In the genomic region with DNA sequence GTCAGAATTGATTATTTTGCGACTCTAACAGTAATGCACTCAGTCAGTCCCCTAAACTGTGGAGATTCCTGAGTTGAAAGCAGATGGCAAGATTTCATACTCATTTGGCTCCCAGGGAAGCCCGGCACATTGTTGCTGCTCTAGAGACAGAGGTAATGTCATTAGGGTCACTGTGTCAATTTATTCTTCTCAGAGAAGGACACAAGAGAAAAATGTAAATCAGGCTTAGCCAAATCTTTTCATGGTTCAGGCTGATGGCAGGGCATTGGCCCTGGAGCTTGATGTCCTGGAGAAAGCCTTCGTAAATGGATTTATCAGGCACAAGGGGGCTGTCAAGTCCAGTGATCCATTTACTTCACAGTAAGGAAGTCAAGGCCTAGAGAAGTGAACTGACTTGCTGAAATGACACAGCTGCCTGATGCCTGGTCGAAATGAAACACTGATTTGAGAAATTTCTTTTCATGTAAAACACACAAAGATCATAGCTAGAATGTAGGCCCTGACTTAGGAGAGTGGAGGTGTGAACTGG, we compare ENCODE assay signal across 11 mouse cellular contexts.
DNase-seq lines count a peak whose midpoint lies in the region; ATAC-seq lines count a peak whose summit lies in the region.
"Had no signal": no experiment of that assay in that cellular context is flagged by ENCODE, and none has a peak within 500 bp of the region (broad histone marks: within the 10 kb centered on the region; RNA-seq: fewer than 3 reads in every experiment).

No protein-coding gene starts in this region.

- H3K4me2 ChIP-seq in embryonic facial prominence, embryonic 14.5 days (ENCODE audit: low read depth, low read length): no peak overlapping the region
- H3K4me2 ChIP-seq in hindbrain, embryonic 15.5 days: peak overlapping the region; percentile 4; the same call in 1 of the 2 replicates
- H3K4me2 ChIP-seq in neural tube, embryonic 11.5 days (ENCODE audit: low read depth): no peak overlapping the region
- H3K4me2 ChIP-seq: embryonic facial prominence, embryonic 15.5 days; kidney, embryonic 15.5 days; liver, embryonic 13.5 days had no signal

- no peak overlapping the region for H3K9ac ChIP-seq in embryonic facial prominence, embryonic 14.5 days (ENCODE audit: low read depth, low read length)
- H3K9ac ChIP-seq in hindbrain, embryonic 15.5 days: no peak overlapping the region
- no peak overlapping the region for H3K9ac ChIP-seq in neural tube, embryonic 11.5 days (ENCODE audit: low read length)
- H3K9ac ChIP-seq: embryonic facial prominence, embryonic 15.5 days; kidney, embryonic 15.5 days; liver, embryonic 13.5 days had no signal

- no peaks in the 10 kb centered on the region for H3K36me3 ChIP-seq in embryonic facial prominence, embryonic 14.5 days (ENCODE audit: control insufficient read depth, insufficient read depth, low read length)
- H3K36me3 ChIP-seq in hindbrain, embryonic 15.5 days: no peaks in the 10 kb centered on the region
- no peaks in the 10 kb centered on the region for H3K36me3 ChIP-seq in neural tube, embryonic 11.5 days (ENCODE audit: control insufficient read depth, insufficient read depth, low read length)
- H3K36me3 ChIP-seq: embryonic facial prominence, embryonic 15.5 days; kidney, embryonic 15.5 days; liver, embryonic 13.5 days had no signal

- H3K27ac ChIP-seq in embryonic facial prominence, embryonic 14.5 days (replicated peaks; ENCODE audit: low read depth, low read length): no peak overlapping the region
- peak overlapping the region; percentile 70 for H3K27ac ChIP-seq in hindbrain, embryonic 15.5 days (replicated peaks)
- H3K27ac ChIP-seq in neural tube, embryonic 11.5 days (ENCODE audit: low read depth, low read length): peak overlapping the region; percentile 78
- H3K27ac ChIP-seq: embryonic facial prominence, embryonic 15.5 days; kidney, embryonic 15.5 days; liver, embryonic 13.5 days had no signal

- ATAC-seq in embryonic facial prominence, embryonic 14.5 days (ENCODE audit: low read depth): peak; percentile 31; the same call in 1 of the 2 replicates
- ATAC-seq in hindbrain, embryonic 15.5 days (ENCODE audit: low FRiP score, low read depth): peak; percentile 85
- ATAC-seq in neural tube, embryonic 11.5 days (ENCODE audit: insufficient read depth, low FRiP score, low TSS enrichment): peak; percentile 87

- peak; percentile 77 for DNase-seq in embryo, embryonic 11 days
- DNase-seq in embryonic facial prominence, embryonic 14.5 days (ENCODE audit: low spot score): peak; percentile 16
- peak; percentile 69 for DNase-seq in neural tube, embryonic 11.5 days (ENCODE audit: low spot score)
- no peak for DNase-seq in urinary bladder, postnatal 14 days (ENCODE audit: low spot score)
- no peak for DNase-seq in heart, adult 18-20 months
- no peak for DNase-seq in kidney, adult 9 months
- DNase-seq: gastrocnemius, postnatal 36 days; liver, embryonic 13.5 days had no signal

- H3K4me1 ChIP-seq in embryonic facial prominence, embryonic 14.5 days (ENCODE audit: control insufficient read depth, insufficient read depth, low read length): peaks cover 5% of the 10 kb centered on the region; the same call in 1 of the 2 replicates
- H3K4me1 ChIP-seq in hindbrain, embryonic 15.5 days (replicated peaks): peaks cover 26% of the 10 kb centered on the region
- peaks cover 7% of the 10 kb centered on the region for H3K4me1 ChIP-seq in neural tube, embryonic 11.5 days (ENCODE audit: control insufficient read depth, insufficient read depth, low read length)
- H3K4me1 ChIP-seq: embryonic facial prominence, embryonic 15.5 days; liver, embryonic 13.5 days had no signal

- H3K9me3 ChIP-seq in embryonic facial prominence, embryonic 14.5 days (ENCODE audit: control insufficient read depth, low read length): no peaks in the 10 kb centered on the region
- no peaks in the 10 kb centered on the region for H3K9me3 ChIP-seq in hindbrain, embryonic 15.5 days
- no peaks in the 10 kb centered on the region for H3K9me3 ChIP-seq in neural tube, embryonic 11.5 days (ENCODE audit: control insufficient read depth, low read length)
- H3K9me3 ChIP-seq: embryonic facial prominence, embryonic 15.5 days; kidney, embryonic 15.5 days; liver, embryonic 13.5 days had no signal

- no peaks in the 10 kb centered on the region for H3K27me3 ChIP-seq in embryonic facial prominence, embryonic 14.5 days (replicated peaks; ENCODE audit: control insufficient read depth, insufficient read depth, low read length)
- no peaks in the 10 kb centered on the region for H3K27me3 ChIP-seq in hindbrain, embryonic 15.5 days
- no peaks in the 10 kb centered on the region for H3K27me3 ChIP-seq in neural tube, embryonic 11.5 days (ENCODE audit: control insufficient read depth, insufficient read depth, low read length)
- H3K27me3 ChIP-seq: embryonic facial prominence, embryonic 15.5 days; kidney, embryonic 15.5 days; liver, embryonic 13.5 days had no signal

- H3K4me3 ChIP-seq in embryonic facial prominence, embryonic 14.5 days (ENCODE audit: low read depth, low read length): no peak overlapping the region
- no peak overlapping the region for H3K4me3 ChIP-seq in hindbrain, embryonic 15.5 days
- H3K4me3 ChIP-seq in neural tube, embryonic 11.5 days (ENCODE audit: low read depth, low read length): no peak overlapping the region
- H3K4me3 ChIP-seq: embryonic facial prominence, embryonic 15.5 days; kidney, embryonic 15.5 days; liver, embryonic 13.5 days had no signal

- 26% methylated on average over 4 of the region's 4 CpGs for WGBS in embryonic facial prominence, embryonic 14.5 days
- 4% methylated on average over 4 of the region's 4 CpGs for WGBS in hindbrain, embryonic 15.5 days
- 10% methylated on average over 4 of the region's 4 CpGs for WGBS in neural tube, embryonic 11.5 days

Comparison
In these comparisons a context has a peak if more than half of its experiments do, and no peak if none do; other contexts are left out.
1. DNase-seq: peak in embryo, embryonic 11 days (single experiment), embryonic facial prominence, embryonic 14.5 days (single experiment) and neural tube, embryonic 11.5 days (single experiment); none in urinary bladder, postnatal 14 days (single experiment), heart, adult 18-20 months (0 of 2) and kidney, adult 9 months (single experiment).
2. ATAC-seq: peak in every context shown above with its lines; median percentile 87 in neural tube, embryonic 11.5 days; 85 in hindbrain, embryonic 15.5 days; 31 in embryonic facial prominence, embryonic 14.5 days.